Mouse (Mus musculus): ENCODE measurements at regions not wholly inside any gene's neighbourhood (a gene's known extent, or its start where the extent isn't known, plus 50 kb on each side); places are given as distances from the start of the nearest gene placed in this dataset.

- TF ChIP-seq GATA4 (IDR thresholded peaks at IDR 0.05; ENCODE audit: insufficient replicate concordance, low read length) = no peak
These were observed 121.5 kb downstream of the Sptssa start for GRCm38 (mm10) chr12:54534910-54535309.

DNA sequence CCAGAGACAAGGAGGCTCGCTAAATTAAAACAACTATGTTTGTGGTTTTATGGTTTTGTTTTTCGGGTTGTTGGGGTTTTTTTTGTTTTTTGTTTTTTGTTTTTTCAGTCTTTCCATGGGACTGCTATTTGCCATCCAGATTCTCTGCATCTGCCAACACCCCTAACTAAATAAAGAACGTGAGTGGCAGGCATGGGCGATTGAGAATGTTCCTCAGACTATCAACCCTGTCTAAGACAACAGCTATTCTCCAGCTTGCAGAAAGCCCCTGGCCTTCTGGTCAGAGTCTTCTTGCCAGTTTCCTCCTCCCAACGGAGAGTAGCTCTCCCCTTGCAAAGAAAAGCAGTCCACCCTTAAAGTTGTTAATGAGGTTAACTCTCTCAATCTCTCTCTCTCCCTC lies 123.2 kb downstream of the Sptssa start:
- TF ChIP-seq GATA4 (IDR thresholded peaks at IDR 0.05; ENCODE audit: insufficient replicate concordance, low read length) = no peak

GRCm38 (mm10) chr12:54532062-54532461 lies 124.3 kb downstream of the Sptssa start:
- no peak for TF ChIP-seq GATA4 (IDR thresholded peaks at IDR 0.05; ENCODE audit: insufficient replicate concordance, low read length)

- TF ChIP-seq GATA4 (IDR thresholded peaks at IDR 0.05; ENCODE audit: insufficient replicate concordance, low read length) = no peak
These were observed 128.3 kb downstream of the Sptssa start for GRCm38 (mm10) chr12:54528046-54528445.

GRCm38 (mm10) chr12:54527577-54527976 lies 128.8 kb downstream of the Sptssa start:
- no peak for TF ChIP-seq GATA4 (IDR thresholded peaks at IDR 0.05; ENCODE audit: insufficient replicate concordance, low read length)

DNA sequence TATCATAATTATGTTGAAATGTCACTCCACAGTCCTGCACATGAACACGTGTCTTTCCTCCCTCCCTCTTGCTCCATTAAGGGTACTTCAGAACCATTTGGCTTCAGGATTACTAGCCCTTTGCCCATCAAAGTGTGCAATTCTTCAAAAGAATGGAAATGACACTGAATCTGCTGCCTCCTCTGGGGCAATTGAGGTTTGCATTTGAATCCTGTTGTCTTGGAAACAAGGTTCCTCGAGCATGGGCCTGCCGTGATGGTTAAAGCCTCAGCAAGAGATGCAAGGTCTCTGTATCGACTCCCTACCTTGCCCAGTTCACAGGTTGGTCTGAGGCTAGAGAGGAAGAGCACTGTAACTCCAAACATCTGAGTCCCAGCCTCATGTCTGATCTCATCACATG lies 136.0 kb downstream of the Sptssa start:
- no peak for TF ChIP-seq GATA4 (IDR thresholded peaks at IDR 0.05; ENCODE audit: insufficient replicate concordance, low read length)

DNA sequence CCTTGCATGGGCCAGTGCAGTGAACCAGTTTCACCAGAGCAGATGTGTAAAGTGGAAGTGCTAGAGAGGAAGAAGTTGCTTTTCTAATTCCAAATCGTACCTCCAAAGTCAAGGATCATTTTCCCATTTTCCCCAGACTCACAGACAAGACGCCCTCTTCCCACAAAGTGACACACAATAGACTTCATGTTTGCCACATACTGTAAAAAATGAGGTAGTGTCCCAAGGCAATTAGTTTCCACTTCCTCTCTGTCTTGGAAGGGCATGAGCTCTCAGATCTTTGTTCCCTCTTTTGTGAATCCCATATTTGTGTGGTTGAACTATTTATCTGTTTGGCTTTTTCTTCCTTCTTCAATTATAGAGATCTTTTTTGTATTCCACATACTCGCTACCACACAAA lies 137.0 kb downstream of the Sptssa start:
- no peak for TF ChIP-seq GATA4 (IDR thresholded peaks at IDR 0.05; ENCODE audit: insufficient replicate concordance, low read length)

DNA sequence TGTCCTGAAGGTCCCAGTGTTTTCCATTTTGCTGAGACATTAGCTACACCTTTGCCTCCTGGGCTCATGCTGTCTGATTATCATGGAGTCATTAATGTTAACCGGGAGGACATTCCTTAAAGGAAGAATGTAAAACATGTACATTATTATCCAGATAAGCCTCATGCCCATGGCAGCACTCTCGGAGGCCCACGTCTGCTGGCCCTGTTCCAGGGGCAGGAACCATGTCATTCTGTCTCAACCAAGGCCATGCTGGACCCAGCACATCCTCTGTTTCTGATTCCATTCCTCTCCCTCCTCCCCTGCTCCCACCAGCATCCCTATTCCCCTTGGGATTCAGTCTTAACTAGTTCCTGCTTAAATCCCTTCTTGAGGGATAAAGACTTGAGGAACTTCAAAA lies 139.1 kb downstream of the Sptssa start:
- no peak for TF ChIP-seq GATA4 (IDR thresholded peaks at IDR 0.05; ENCODE audit: insufficient replicate concordance, low read length)

DNA sequence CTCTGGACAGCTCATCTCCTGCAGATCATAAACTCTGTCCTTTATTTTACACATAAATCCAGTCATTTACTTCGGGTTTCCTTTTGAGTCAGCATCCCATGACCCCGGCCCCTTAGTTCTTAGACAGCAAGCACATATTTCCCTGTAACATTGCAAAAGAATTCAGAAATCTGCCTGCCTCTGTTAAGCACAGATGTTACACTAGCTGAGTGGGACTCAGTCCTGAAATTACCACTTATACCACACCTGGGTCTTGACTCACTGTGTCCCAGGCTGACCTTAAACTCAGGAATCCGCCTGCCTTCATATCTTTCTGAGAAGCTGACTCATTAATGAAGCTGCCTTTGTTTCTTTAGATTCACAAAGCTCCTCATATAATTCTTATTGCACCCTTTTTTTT lies 139.9 kb downstream of the Sptssa start:
- TF ChIP-seq GATA4 (IDR thresholded peaks at IDR 0.05; ENCODE audit: insufficient replicate concordance, low read length) = no peak

DNA sequence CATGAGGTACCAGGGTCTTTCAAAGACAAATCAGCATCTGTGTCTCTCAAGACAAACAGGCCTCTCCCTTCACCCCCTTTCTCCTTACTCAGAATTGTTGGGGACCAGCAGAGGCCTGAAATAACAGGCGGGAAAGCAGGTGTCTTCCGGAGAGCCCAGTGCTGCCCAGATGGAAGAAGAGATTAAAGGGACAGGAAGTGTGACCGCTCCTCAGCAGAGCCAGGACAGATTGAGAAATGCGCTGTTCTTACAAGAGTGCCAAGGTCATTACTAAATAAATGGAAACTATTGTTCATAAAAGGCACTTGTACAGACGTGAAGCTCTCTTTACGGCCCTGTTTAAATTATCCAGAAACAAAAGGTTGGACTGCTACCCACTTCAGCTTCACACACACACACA lies 146.5 kb downstream of the Sptssa start:
- no peak for TF ChIP-seq GATA4 (IDR thresholded peaks at IDR 0.05; ENCODE audit: insufficient replicate concordance, low read length)

DNA sequence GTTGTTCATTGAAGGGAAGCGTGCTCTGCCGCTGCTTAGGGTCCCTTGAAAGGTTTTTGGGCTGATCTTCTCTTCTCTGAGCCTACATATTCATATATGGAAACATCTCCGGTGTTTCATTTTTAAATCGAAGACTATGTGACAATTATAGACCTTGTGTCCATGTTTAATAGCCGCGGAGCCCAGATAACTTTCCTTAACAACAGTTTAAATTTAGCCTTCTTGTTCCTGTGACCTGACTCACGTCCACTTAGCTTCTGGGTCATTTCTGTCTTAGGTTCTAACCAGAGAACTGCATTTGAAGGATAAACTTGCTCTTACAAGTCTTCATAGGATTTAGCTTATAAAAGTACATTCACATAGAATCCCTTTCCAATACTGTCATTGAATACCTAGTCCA lies 153.6 kb downstream of the Sptssa start:
- TF ChIP-seq GATA4 (IDR thresholded peaks at IDR 0.05; ENCODE audit: insufficient replicate concordance, low read length) = no peak

DNA sequence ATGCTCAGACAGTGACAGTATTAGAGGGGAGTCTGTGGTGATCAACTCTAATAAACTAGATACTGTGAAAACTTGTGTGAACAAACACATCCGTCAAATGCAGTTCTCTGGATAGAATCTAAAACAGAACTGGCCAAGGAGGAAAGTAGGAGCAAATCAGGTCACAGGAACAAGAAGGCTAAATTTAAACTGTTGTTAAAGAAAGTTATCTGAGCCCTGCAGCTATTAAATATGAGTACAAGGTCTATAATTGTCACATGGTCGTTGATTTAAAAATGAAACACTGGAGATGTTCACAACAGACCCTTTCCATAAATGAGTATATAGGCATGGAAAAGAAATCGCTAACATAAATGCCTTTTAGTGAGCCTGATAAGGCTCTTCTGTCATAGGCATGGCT lies 156.4 kb downstream of the Sptssa start:
- no peak for TF ChIP-seq GATA4 (IDR thresholded peaks at IDR 0.05; ENCODE audit: insufficient replicate concordance, low read length)

DNA sequence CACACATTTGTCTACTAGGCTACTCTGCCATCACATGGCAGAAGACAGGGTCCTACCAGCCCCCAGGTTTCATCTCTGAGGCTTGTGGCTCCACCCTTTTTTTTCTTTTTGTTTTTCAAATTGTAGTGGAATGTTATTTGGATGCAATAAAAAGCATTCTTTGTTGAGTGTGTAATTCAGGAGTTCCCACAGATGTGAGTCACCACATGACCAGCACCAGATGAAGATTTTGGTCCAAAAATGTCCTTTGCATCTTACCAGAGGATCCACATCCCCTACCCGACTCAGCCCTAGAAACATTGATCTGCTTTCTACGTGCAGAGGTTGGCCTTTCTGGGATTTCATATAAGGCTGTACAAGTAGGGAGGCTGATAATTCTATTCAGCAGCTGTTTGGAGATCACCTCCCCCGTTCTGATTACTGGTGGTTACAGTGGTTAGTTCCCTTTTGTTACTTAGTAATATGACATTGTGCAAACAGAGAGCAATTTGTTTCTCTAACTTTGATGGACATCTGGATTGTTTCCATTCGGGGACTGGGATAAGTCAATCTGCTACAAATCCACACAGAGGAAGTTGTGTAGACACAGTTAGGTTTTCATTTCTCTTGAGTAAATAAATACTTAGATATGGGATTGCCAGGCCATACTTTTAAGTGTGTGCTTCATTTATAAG lies 160.5 kb downstream of the Sptssa start:
- TF ChIP-seq GATA4 (IDR thresholded peaks at IDR 0.05; ENCODE audit: insufficient replicate concordance, low read length) = no peak

DNA sequence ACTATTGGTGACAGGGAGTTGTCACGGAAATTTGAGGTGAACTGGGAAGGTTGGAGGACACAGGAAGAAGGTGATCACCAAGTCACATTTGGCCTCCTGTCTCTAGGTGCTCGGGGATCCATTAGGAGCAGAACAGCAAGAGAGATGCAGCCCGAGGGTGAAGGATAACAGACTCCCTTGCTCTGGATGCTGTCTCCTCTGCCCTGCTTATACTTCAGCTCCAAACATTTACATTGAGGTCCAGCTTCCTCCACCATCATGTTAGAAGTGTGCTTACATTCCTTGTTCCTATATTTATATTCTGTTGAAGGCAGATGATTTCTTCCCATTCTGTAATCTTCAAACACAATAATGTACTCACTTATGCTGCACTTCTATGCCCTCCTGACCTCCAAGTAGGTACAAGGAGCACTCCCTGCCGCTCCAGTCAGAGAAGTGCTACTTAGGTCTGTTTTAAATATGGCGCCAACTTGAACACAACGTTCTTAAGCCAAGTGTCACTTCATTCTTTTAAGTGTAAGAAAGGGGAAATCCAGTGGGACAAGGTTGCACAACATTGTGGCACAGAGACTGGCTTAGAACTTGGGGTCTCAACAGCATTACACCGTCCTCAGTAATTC lies 161.5 kb downstream of the Sptssa start:
- TF ChIP-seq GATA4 (IDR thresholded peaks at IDR 0.05; ENCODE audit: insufficient replicate concordance, low read length) = no peak

GRCm38 (mm10) chr12:54492737-54493136 lies 163.6 kb downstream of the Sptssa start:
- TF ChIP-seq GATA4 (IDR thresholded peaks at IDR 0.05; ENCODE audit: insufficient replicate concordance, low read length) = no peak

DNA sequence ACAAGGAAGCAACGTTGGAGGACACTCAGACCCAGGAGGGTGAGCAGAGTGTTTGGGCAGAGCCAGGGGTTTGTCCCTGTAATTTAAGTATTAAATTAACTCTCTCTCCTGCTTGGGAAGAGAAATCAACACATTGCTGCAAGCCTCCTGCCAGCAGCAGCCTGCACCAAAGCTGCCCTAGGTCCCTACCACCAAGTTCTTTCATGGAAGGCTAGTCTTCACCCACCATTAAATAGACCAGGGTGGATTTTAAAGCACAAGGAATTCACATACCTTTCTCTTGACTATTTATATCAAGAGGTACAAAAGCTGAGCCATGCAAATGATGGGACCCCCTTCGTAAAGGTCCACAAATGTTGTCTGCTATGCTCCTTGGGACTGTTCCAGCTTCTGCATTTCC lies 165.9 kb downstream of the Sptssa start:
- TF ChIP-seq GATA4 (IDR thresholded peaks at IDR 0.05; ENCODE audit: insufficient replicate concordance, low read length) = no peak

GRCm38 (mm10) chr12:54489675-54490074 lies 166.7 kb downstream of the Sptssa start:
- no peak for TF ChIP-seq GATA4 (IDR thresholded peaks at IDR 0.05; ENCODE audit: insufficient replicate concordance, low read length)

All from liver, adult (tissue).